Mouse (Mus musculus): Measurements from ENCODE around the gene Tbxas1. TPM values are rescaled to one million over a fixed set of nuclear protein-coding genes. Genes with fewer than 3 reads are reported as not detected.

The Tbxas1 gene
- polyA plus RNA-seq, 1 experiment from 2014 or later = 4.8 TPM

GRCm38 (mm10) chr6:38900073-38900472, 24.9 kb downstream of the Tbxas1 start:
- Histone ChIP-seq H3K4me3 (ENCODE audit: low read length) (no peak overlapping the region), H3K27me3 (replicated peaks; ENCODE audit: control insufficient read depth, insufficient read depth, low read length) (no peaks in the 10 kb centered on the region), H3K9me3 (ENCODE audit: control insufficient read depth, low read length) (no peaks in the 10 kb centered on the region), H3K4me1 (ENCODE audit: control insufficient read depth, insufficient read depth, low read length) (peaks cover 21% of the 10 kb centered on the region), H3K27ac (ENCODE audit: low read length) (peak overlapping the region; percentile 65), H3K9ac (ENCODE audit: low read depth, low read length) (no peak overlapping the region), H3K36me3 (ENCODE audit: control insufficient read depth, insufficient read depth, low read length) (no peaks in the 10 kb centered on the region), H3K4me2 (ENCODE audit: low read depth, low read length) (no peak overlapping the region)
- 73% methylated on average over 4 of the region's 4 CpGs for WGBS
- ATAC-seq = peak; percentile 69

- WGBS = 80% methylated on average over 4 of the region's 4 CpGs
Observed at GRCm38 (mm10) chr6:38900479-38901126, 25.4 kb downstream of the Tbxas1 start.

GRCm38 (mm10) chr6:38901152-38901551, 25.9 kb downstream of the Tbxas1 start:
- H3K4me2 ChIP-seq (ENCODE audit: low read depth, low read length) = no peak overlapping the region
- 86% methylated on average over 4 of the region's 4 CpGs for WGBS
- H3K9ac ChIP-seq (ENCODE audit: low read depth, low read length) = no peak overlapping the region

More at GRCm38 (mm10) chr6:38900479-38901126, 25.4 kb downstream of the Tbxas1 start:
- Histone ChIP-seq H3K4me1 (ENCODE audit: control insufficient read depth, insufficient read depth, low read length) (peaks cover 21% of the 10 kb centered on the region), H3K27ac (ENCODE audit: low read length) (peak overlapping the region; percentile 65), H3K4me3 (ENCODE audit: low read length) (no peak overlapping the region), H3K9ac (ENCODE audit: low read depth, low read length) (no peak overlapping the region), H3K4me2 (ENCODE audit: low read depth, low read length) (no peak overlapping the region), H3K36me3 (ENCODE audit: control insufficient read depth, insufficient read depth, low read length) (no peaks in the 10 kb centered on the region), H3K27me3 (replicated peaks; ENCODE audit: control insufficient read depth, insufficient read depth, low read length) (no peaks in the 10 kb centered on the region), H3K9me3 (ENCODE audit: control insufficient read depth, low read length) (no peaks in the 10 kb centered on the region)
- peak; percentile 85 for ATAC-seq

GRCm38 (mm10) chr6:38901636-38902035, 26.4 kb downstream of the Tbxas1 start:
- H3K9ac ChIP-seq (ENCODE audit: low read depth, low read length) = no peak overlapping the region
- H3K4me3 ChIP-seq (ENCODE audit: low read length) = no peak overlapping the region
- peaks cover 21% of the 10 kb centered on the region for H3K4me1 ChIP-seq (ENCODE audit: control insufficient read depth, insufficient read depth, low read length)
- no peaks in the 10 kb centered on the region for H3K36me3 ChIP-seq (ENCODE audit: control insufficient read depth, insufficient read depth, low read length)
- ATAC-seq = peak; percentile 13; the same call in 1 of the 2 replicates
- no peak overlapping the region for H3K4me2 ChIP-seq (ENCODE audit: low read depth, low read length)
- peak overlapping the region; percentile 65; the same call in 1 of the 2 replicates for H3K27ac ChIP-seq (ENCODE audit: low read length)
- 55% methylated on average over 3 of the region's 3 CpGs for WGBS
- H3K9me3 ChIP-seq (ENCODE audit: control insufficient read depth, low read length) = no peaks in the 10 kb centered on the region
- H3K27me3 ChIP-seq (replicated peaks; ENCODE audit: control insufficient read depth, insufficient read depth, low read length) = no peaks in the 10 kb centered on the region

More at GRCm38 (mm10) chr6:38901152-38901551, 25.9 kb downstream of the Tbxas1 start:
- Histone ChIP-seq H3K4me1 (ENCODE audit: control insufficient read depth, insufficient read depth, low read length) (peaks cover 21% of the 10 kb centered on the region), H3K4me3 (ENCODE audit: low read length) (no peak overlapping the region), H3K9me3 (ENCODE audit: control insufficient read depth, low read length) (no peaks in the 10 kb centered on the region), H3K36me3 (ENCODE audit: control insufficient read depth, insufficient read depth, low read length) (no peaks in the 10 kb centered on the region), H3K27ac (ENCODE audit: low read length) (peak overlapping the region; percentile 65), H3K27me3 (replicated peaks; ENCODE audit: control insufficient read depth, insufficient read depth, low read length) (no peaks in the 10 kb centered on the region)
- no peak for ATAC-seq

- WGBS = 82% methylated on average over 10 of the region's 10 CpGs
- no peaks in the 10 kb centered on the region for H3K36me3 ChIP-seq (ENCODE audit: control insufficient read depth, insufficient read depth, low read length)
- no peaks in the 10 kb centered on the region for H3K27me3 ChIP-seq (replicated peaks; ENCODE audit: control insufficient read depth, insufficient read depth, low read length)
- peak overlapping the region; percentile 21; the same call in 1 of the 2 replicates for H3K27ac ChIP-seq (ENCODE audit: low read length)
- H3K9ac ChIP-seq (ENCODE audit: low read depth, low read length) = no peak overlapping the region
- peaks cover 15% of the 10 kb centered on the region for H3K4me1 ChIP-seq (ENCODE audit: control insufficient read depth, insufficient read depth, low read length)
- no peak overlapping the region for H3K4me2 ChIP-seq (ENCODE audit: low read depth, low read length)
- H3K4me3 ChIP-seq (ENCODE audit: low read length) = no peak overlapping the region
- H3K9me3 ChIP-seq (ENCODE audit: control insufficient read depth, low read length) = no peaks in the 10 kb centered on the region
- peak; percentile 39 for ATAC-seq
Observed at GRCm38 (mm10) chr6:38902820-38903439, 27.7 kb downstream of the Tbxas1 start.

- no peak for ATAC-seq
- H3K4me1 ChIP-seq (ENCODE audit: control insufficient read depth, insufficient read depth, low read length) = peaks cover 25% of the 10 kb centered on the region
Observed at GRCm38 (mm10) chr6:38906005-38906404, 30.8 kb downstream of the Tbxas1 start.

GRCm38 (mm10) chr6:38908401-38908800, 33.2 kb downstream of the Tbxas1 start:
- WGBS = 85% methylated on average over 6 of the region's 6 CpGs

More at GRCm38 (mm10) chr6:38906005-38906404, 30.8 kb downstream of the Tbxas1 start:
- H3K9me3 ChIP-seq (ENCODE audit: control insufficient read depth, low read length) = no peaks in the 10 kb centered on the region
- no peak overlapping the region for H3K9ac ChIP-seq (ENCODE audit: low read depth, low read length)
- no peak overlapping the region for H3K4me2 ChIP-seq (ENCODE audit: low read depth, low read length)
- H3K27ac ChIP-seq (ENCODE audit: low read length) = no peak overlapping the region
- H3K4me3 ChIP-seq (ENCODE audit: low read length) = no peak overlapping the region
- H3K36me3 ChIP-seq (ENCODE audit: control insufficient read depth, insufficient read depth, low read length) = no peaks in the 10 kb centered on the region
- H3K27me3 ChIP-seq (replicated peaks; ENCODE audit: control insufficient read depth, insufficient read depth, low read length) = no peaks in the 10 kb centered on the region
- 77% methylated on average over 6 of the region's 6 CpGs for WGBS

GRCm38 (mm10) chr6:38910828-38911559, 35.8 kb downstream of the Tbxas1 start:
- H3K4me1 ChIP-seq (ENCODE audit: control insufficient read depth, insufficient read depth, low read length) = peaks cover 20% of the 10 kb centered on the region
- peak; percentile 91 for ATAC-seq
- no peak overlapping the region for H3K9ac ChIP-seq (ENCODE audit: low read depth, low read length)
- H3K27ac ChIP-seq (ENCODE audit: low read length) = peak overlapping the region; percentile 46
- H3K27me3 ChIP-seq (replicated peaks; ENCODE audit: control insufficient read depth, insufficient read depth, low read length) = no peaks in the 10 kb centered on the region
- H3K4me3 ChIP-seq (ENCODE audit: low read length) = no peak overlapping the region
- no peaks in the 10 kb centered on the region for H3K9me3 ChIP-seq (ENCODE audit: control insufficient read depth, low read length)
- 43% methylated on average over 3 of the region's 3 CpGs for WGBS
- no peak overlapping the region for H3K4me2 ChIP-seq (ENCODE audit: low read depth, low read length)
- H3K36me3 ChIP-seq (ENCODE audit: control insufficient read depth, insufficient read depth, low read length) = no peaks in the 10 kb centered on the region

More at GRCm38 (mm10) chr6:38908401-38908800, 33.2 kb downstream of the Tbxas1 start:
- Histone ChIP-seq H3K4me3 (ENCODE audit: low read length) (no peak overlapping the region), H3K9me3 (ENCODE audit: control insufficient read depth, low read length) (no peaks in the 10 kb centered on the region), H3K4me2 (ENCODE audit: low read depth, low read length) (no peak overlapping the region), H3K4me1 (ENCODE audit: control insufficient read depth, insufficient read depth, low read length) (peaks cover 15% of the 10 kb centered on the region), H3K27me3 (replicated peaks; ENCODE audit: control insufficient read depth, insufficient read depth, low read length) (no peaks in the 10 kb centered on the region), H3K36me3 (ENCODE audit: control insufficient read depth, insufficient read depth, low read length) (no peaks in the 10 kb centered on the region), H3K9ac (ENCODE audit: low read depth, low read length) (no peak overlapping the region), H3K27ac (ENCODE audit: low read length) (no peak overlapping the region)
- ATAC-seq = no peak

GRCm38 (mm10) chr6:38912121-38912660, 37.0 kb downstream of the Tbxas1 start:
- Histone ChIP-seq H3K4me1 (ENCODE audit: control insufficient read depth, insufficient read depth, low read length) (peaks cover 21% of the 10 kb centered on the region), H3K36me3 (ENCODE audit: control insufficient read depth, insufficient read depth, low read length) (no peaks in the 10 kb centered on the region), H3K9me3 (ENCODE audit: control insufficient read depth, low read length) (no peaks in the 10 kb centered on the region), H3K4me3 (ENCODE audit: low read length) (no peak overlapping the region), H3K27me3 (replicated peaks; ENCODE audit: control insufficient read depth, insufficient read depth, low read length) (no peaks in the 10 kb centered on the region), H3K4me2 (ENCODE audit: low read depth, low read length) (no peak overlapping the region), H3K9ac (ENCODE audit: low read depth, low read length) (no peak overlapping the region), H3K27ac (ENCODE audit: low read length) (no peak overlapping the region)
- ATAC-seq = no peak

Data from intestine, embryonic 16.5 days (tissue).